Mouse (Mus musculus) frontal cortex, postnatal 14 days (tissue): ENCODE measurements around the gene Trim9.

ENCODE experiments used
- DNase-seq, 2 experiments: peaks; one replicate each; pipeline ENCODE4 v3.0.0; 2022; ENCODE audit warnings: low spot score in 2 of 2

Trim9 gene

DNA sequence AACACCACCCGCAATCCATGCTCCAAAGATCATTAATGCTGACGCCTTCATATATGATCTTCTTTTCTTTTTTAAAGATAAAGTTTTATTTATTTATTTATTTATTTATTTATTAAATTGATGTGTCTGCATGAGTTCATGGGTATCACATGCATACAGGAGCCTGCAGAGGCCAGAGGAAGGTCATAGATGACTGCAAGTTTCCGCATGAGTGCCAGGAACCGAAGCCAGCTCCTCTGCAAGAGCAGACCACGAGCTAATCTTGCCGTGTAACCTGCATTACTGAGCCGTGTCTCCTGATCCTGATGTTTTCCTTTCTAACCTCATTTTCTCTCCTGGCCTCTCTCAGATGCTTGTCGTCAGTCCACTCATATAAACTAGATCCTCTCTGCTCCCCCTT is 133.1 kb downstream of the Trim9 start:
- no peak for DNase-seq

DNA sequence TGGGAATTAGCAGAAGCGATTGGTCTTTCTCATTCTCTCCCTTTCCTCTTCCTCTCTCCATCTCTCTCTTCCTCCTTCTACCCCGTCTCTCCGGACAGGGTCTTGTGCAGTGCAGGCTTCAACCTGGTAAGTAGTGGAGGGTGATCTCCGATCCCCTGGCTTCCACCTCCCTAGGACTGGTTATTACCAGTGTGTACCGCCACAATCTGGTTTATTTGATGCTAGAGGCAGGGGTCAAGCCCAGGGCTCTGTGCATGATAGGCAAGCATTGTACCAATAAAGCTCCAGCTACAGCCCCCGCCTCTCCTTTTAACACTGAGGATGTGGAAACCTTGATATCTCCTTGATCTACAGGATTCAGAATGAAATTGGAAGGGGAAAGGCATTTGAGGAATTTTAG is 133.8 kb downstream of the Trim9 start:
- DNase-seq, result no peak

DNA sequence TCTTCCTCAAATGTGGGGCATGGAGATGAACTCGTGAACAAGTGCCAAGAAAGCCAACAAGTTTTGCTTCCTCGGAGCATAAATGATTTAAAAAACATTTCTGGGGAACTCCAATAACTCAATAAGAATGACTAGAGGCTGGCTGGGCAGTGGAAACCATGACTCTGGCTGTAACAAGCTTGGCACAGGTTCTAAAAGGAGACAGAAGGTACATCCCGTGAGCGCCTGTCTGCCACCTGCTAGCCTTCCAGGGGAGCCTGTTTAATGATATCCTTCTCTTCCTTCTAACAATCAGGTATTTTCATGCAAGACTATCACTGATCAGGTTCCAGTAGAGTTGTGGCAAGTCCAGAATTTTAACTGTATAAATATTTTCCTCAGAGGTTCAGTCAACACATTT is 134.9 kb downstream of the Trim9 start:
- DNase-seq, result no peak

GRCm38 (mm10) chr12:70208214-70208613 is 139.2 kb downstream of the Trim9 start:
- no peak for DNase-seq

DNA sequence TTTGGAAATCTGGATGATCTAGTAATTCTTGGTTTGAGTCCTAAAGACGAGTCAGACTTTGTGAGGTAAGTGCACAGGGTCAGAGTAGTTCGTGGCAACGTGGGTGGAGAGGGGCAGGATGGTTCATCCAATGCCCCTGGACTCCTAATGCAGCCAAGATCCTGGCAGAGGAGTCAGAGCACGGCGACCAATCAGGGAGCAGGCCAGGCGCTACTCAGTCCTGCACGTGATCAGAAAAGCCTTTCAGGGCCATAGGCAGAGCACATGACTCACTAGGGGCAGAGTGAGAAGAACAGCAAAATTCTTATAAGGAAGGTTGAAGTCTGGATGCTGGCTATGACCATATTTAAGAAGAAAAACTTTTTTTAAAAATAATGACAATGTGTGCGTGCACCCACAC is 143.0 kb downstream of the Trim9 start:
- no peak for DNase-seq

- DNase-seq, result no peak
Observed at GRCm38 (mm10) chr12:70201926-70202529, 145.4 kb downstream of the Trim9 start.

DNA sequence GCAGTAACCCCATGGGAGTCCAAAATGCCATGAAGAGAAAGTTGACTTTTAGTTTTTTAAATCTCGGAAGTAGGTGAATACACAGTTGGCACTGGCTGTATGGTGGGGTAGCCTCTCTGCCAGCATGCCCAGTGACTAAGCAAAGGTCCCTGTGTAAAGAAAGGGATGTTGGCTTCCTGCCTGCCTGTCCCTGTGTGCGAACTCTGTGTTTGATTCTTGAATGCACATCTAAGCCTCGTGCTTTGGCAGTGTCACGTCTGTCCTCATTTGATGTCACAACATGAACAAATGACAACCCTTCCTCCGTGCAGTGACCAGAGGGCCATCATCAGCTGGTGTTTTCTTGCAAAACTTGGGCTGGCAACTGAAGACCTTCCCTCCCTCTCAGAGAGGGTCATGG is 151.1 kb downstream of the Trim9 start:
- DNase-seq, result no peak

- DNase-seq, result no peak
Observed at GRCm38 (mm10) chr12:70195426-70195825, 152.0 kb downstream of the Trim9 start.
